9 mouse cellular contexts compared by ENCODE assay signal in the genomic region with DNA sequence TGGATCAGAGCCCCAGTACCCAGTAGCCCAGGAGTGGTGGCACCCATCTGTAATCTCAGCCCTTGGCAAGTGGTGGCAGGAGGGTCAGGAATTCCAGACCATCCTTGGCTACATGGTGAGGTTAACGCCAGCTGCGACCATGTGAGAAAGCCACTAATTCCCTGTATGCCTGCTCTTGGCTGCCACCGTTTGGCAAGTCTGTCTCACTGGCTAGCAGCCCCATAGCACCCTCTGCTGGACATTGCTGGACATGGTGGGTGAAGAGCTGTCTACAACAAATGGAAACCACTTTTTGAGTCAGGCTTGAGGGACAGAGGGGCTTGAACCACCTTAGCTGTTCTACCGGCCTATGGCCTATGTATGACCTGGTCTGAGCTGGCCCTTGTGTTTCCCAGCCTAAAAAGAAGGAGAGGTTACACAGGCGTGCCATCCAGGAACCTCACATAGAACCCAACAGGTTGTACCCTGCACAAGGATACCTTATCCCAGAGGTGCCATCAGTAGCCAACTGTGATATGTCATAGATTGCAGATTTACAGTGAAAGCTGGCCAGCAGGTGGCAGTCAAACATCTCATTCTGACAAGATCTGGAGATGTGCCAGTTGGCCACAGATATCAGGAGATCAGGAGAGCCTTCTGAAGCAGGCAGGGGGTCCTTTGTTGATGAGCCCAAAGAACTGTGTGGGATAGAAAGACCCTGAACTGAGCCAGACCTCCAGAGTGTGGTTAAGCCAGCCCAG. TPM values are rescaled to one million over a fixed set of nuclear protein-coding genes. Genes with fewer than 3 reads are reported as not detected.
DNase-seq lines count a peak whose midpoint lies in the region; ATAC-seq lines count a peak whose summit lies in the region.
"Had no signal": no experiment of that assay in that cellular context is flagged by ENCODE, and none has a peak within 500 bp of the region (broad histone marks: within the 10 kb centered on the region; RNA-seq: fewer than 3 reads in every experiment).

No protein-coding gene starts in this region.

- H3K9ac ChIP-seq in embryonic facial prominence, embryonic 13.5 days, result peak overlapping the region; percentile 51
- no peak overlapping the region for H3K9ac ChIP-seq in liver, embryonic 12.5 days
- no peak overlapping the region for H3K9ac ChIP-seq in stomach, embryonic 15.5 days
- H3K9ac ChIP-seq: embryonic facial prominence, embryonic 12.5 days had no signal

- DNase-seq in B cell, adult 2 months, result peak; percentile 95 to 96
- peak; percentile 93 to 94 for DNase-seq in adrenal gland, postnatal 36 days
- peak; percentile 84 to 93 for DNase-seq in heart, adult 9 months (ENCODE audit: low spot score in 2 of 2)
- peak; percentile 94 for DNase-seq in kidney, postnatal 14 days
- peak; percentile 95 for DNase-seq in neural tube, embryonic 10.5 days (ENCODE audit: extremely low spot score, low spot score)

- no peak overlapping the region for H3K27ac ChIP-seq in embryonic facial prominence, embryonic 13.5 days
- H3K27ac ChIP-seq in liver, embryonic 12.5 days, result no peak overlapping the region
- no peak overlapping the region for H3K27ac ChIP-seq in stomach, embryonic 15.5 days
- H3K27ac ChIP-seq: embryonic facial prominence, embryonic 12.5 days had no signal

- no peaks in the 10 kb centered on the region for H3K9me3 ChIP-seq in embryonic facial prominence, embryonic 13.5 days
- H3K9me3 ChIP-seq in liver, embryonic 12.5 days (replicated peaks), result no peaks in the 10 kb centered on the region
- H3K9me3 ChIP-seq in stomach, embryonic 15.5 days, result no peaks in the 10 kb centered on the region
- H3K9me3 ChIP-seq: embryonic facial prominence, embryonic 12.5 days had no signal

- H3K27me3 ChIP-seq in embryonic facial prominence, embryonic 13.5 days, result peaks cover 6% of the 10 kb centered on the region; the same call in 1 of the 2 replicates
- H3K27me3 ChIP-seq in liver, embryonic 12.5 days (replicated peaks), result peaks cover 8% of the 10 kb centered on the region; the same call in 1 of the 2 replicates
- H3K27me3 ChIP-seq in stomach, embryonic 15.5 days (replicated peaks), result no peaks in the 10 kb centered on the region

- peaks cover 15% of the 10 kb centered on the region; the same call in 1 of the 2 replicates for H3K4me1 ChIP-seq in embryonic facial prominence, embryonic 13.5 days
- H3K4me1 ChIP-seq in liver, embryonic 12.5 days, result 0 out of 2 replicates have a peak, but pooled peaks cover 5% of the 10 kb centered on the region
- no peaks in the 10 kb centered on the region for H3K4me1 ChIP-seq in stomach, embryonic 15.5 days

- no peak for ATAC-seq in embryonic facial prominence, embryonic 13.5 days (ENCODE audit: insufficient number of reproducible peaks, insufficient read depth, low FRiP score, low TSS enrichment, low read depth)
- peak; percentile 18; the same call in 1 of the 2 replicates for ATAC-seq in liver, embryonic 12.5 days
- ATAC-seq in stomach, embryonic 15.5 days (ENCODE audit: insufficient read depth, low FRiP score, low read depth), result peak; percentile 44; the same call in 1 of the 2 replicates

- H3K4me2 ChIP-seq in embryonic facial prominence, embryonic 13.5 days, result no peak overlapping the region
- H3K4me2 ChIP-seq in liver, embryonic 12.5 days, result no peak overlapping the region
- no peak overlapping the region for H3K4me2 ChIP-seq in stomach, embryonic 15.5 days
- H3K4me2 ChIP-seq: embryonic facial prominence, embryonic 12.5 days had no signal

- WGBS in embryonic facial prominence, embryonic 13.5 days, result 6% methylated on average over 5 of the region's 5 CpGs
- 8% methylated on average over 5 of the region's 5 CpGs for WGBS in liver, embryonic 12.5 days (ENCODE audit: insufficient replicate concordance)
- 1% methylated on average over 5 of the region's 5 CpGs for WGBS in stomach, embryonic 15.5 days

- no peak overlapping the region for H3K4me3 ChIP-seq in embryonic facial prominence, embryonic 13.5 days
- no peak overlapping the region for H3K4me3 ChIP-seq in liver, embryonic 12.5 days
- no peak overlapping the region for H3K4me3 ChIP-seq in stomach, embryonic 15.5 days (replicated peaks)
- H3K4me3 ChIP-seq: embryonic facial prominence, embryonic 12.5 days had no signal

- H3K36me3 ChIP-seq in embryonic facial prominence, embryonic 13.5 days, result no peaks in the 10 kb centered on the region
- H3K36me3 ChIP-seq in liver, embryonic 12.5 days, result no peaks in the 10 kb centered on the region
- no peaks in the 10 kb centered on the region for H3K36me3 ChIP-seq in stomach, embryonic 15.5 days
- H3K36me3 ChIP-seq: embryonic facial prominence, embryonic 12.5 days had no signal

RNA-seq across cellular contexts. Expression of gene Fgd2, which starts 10.4 kb away (rescaled TPM):
- total RNA-seq in adrenal gland, postnatal 36 days (2021), result 1 to 10 TPM; 2.6 to 3.6 TPM
- polyA plus RNA-seq in embryonic facial prominence, embryonic 13.5 days (2015; fragmentation: Nextera tagmentation; extraction: Ambion mirVana), result 11.5 and 12.9 TPM in 2 replicates
- 5.1 and 5.9 TPM in 2 replicates for polyA plus RNA-seq in liver, embryonic 12.5 days (2016; fragmentation: Nextera tagmentation; extraction: Ambion mirVana)
- polyA plus RNA-seq in stomach, embryonic 15.5 days (2015; fragmentation: Nextera tagmentation; extraction: Ambion mirVana), result 11.3 and 12.5 TPM in 2 replicates

RNA-seq across cellular contexts. Expression of gene Mtch1, which starts 23.4 kb away (rescaled TPM):
- total RNA-seq in adrenal gland, postnatal 36 days (2021), result 100 to 1,000 TPM; 249 to 251 TPM
- 284 and 299 TPM in 2 replicates for polyA plus RNA-seq in embryonic facial prominence, embryonic 13.5 days (2015; fragmentation: Nextera tagmentation; extraction: Ambion mirVana)
- polyA plus RNA-seq in liver, embryonic 12.5 days (2016; fragmentation: Nextera tagmentation; extraction: Ambion mirVana), result 107 and 109 TPM in 2 replicates
- 250 and 272 TPM in 2 replicates for polyA plus RNA-seq in stomach, embryonic 15.5 days (2015; fragmentation: Nextera tagmentation; extraction: Ambion mirVana)

RNA-seq across cellular contexts. Expression of gene Pi16, which starts 53.7 kb away (rescaled TPM):
- total RNA-seq in adrenal gland, postnatal 36 days (2021), result 10 to 100 TPM; 29.3 to 50.8 TPM
- polyA plus RNA-seq in embryonic facial prominence, embryonic 13.5 days (2015; fragmentation: Nextera tagmentation; extraction: Ambion mirVana), result 0.23 and 0.27 TPM in 2 replicates
- 0.37 and 0.59 TPM in 2 replicates for polyA plus RNA-seq in liver, embryonic 12.5 days (2016; fragmentation: Nextera tagmentation; extraction: Ambion mirVana)
- polyA plus RNA-seq in stomach, embryonic 15.5 days (2015; fragmentation: Nextera tagmentation; extraction: Ambion mirVana), result 1.6 and 1.9 TPM in 2 replicates
